Mouse (Mus musculus): Measurements from ENCODE around the gene Mmd. TPM values are rescaled to one million over a fixed set of nuclear protein-coding genes. Genes with fewer than 3 reads are reported as not detected.

The Mmd gene
- polyA plus RNA-seq (2015; fragmentation: Nextera tagmentation; extraction: Ambion mirVana) = 36.5 and 38.5 TPM in 2 replicates

DNA sequence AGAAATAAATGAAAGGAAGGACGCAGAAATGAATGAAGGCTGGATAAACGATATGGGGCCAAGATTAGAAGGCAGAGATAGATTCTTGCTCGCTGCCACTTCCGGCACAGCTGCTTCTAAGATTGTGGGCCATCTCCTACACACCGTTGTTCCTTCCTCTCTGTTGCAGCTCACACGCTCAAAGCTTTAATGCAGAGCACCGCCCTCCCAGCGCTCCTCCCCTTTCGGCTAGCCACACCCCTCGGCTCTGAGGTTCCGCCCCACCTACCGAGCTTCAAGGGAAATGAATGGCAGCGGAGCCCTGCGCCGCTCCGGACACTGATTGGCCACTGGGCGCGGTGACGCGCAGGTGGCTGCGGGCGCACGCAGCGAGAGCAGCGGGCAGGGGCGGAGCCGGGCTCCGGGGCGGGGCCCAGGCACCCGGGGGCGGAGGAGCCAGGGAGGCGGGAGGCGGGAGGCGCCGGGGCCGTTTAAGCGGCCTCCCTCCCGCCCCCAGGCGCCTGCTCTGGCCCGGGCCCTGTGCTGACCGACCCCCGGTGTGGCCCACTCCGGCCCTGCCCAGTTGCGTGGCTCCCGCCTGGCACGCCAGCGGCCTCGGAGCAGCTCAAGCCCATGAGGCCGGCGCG, at the start of gene Mmd:
TSS of gene Mmd (plus strand) at position 432 of the 626 bp plus-strand sequence.
- Histone ChIP-seq H3K4me1 (replicated peaks; ENCODE audit: control insufficient read depth, insufficient read depth, low read length) (0 out of 2 replicates have a peak, but pooled peaks cover 15% of the 10 kb centered on the region), H3K9ac (ENCODE audit: low read depth, low read length) (peak within 1 kb of the TSS; percentile 80), H3K9me3 (ENCODE audit: control insufficient read depth) (no peaks in the 10 kb centered on the region), H3K36me3 (ENCODE audit: control insufficient read depth, insufficient read depth) (no peaks in the 10 kb centered on the region), H3K4me3 (ENCODE audit: low read depth, low read length) (peak within 1 kb of the TSS; percentile 95), H3K4me2 (replicated peaks; ENCODE audit: low read depth) (peak within 1 kb of the TSS; percentile 92), H3K27me3 (replicated peaks; ENCODE audit: control insufficient read depth, insufficient read depth, low read length) (no peaks in the 10 kb centered on the region), H3K27ac (ENCODE audit: low read depth, low read length) (peak within 1 kb of the TSS; percentile 83)
- WGBS = 1% methylated on average over 48 of the region's 51 CpGs
- peak; percentile 100 for ATAC-seq
- TF ChIP-seq CTCF (IDR thresholded peaks at IDR 0.05; ENCODE audit: low read depth) = peak; percentile 34

DNA sequence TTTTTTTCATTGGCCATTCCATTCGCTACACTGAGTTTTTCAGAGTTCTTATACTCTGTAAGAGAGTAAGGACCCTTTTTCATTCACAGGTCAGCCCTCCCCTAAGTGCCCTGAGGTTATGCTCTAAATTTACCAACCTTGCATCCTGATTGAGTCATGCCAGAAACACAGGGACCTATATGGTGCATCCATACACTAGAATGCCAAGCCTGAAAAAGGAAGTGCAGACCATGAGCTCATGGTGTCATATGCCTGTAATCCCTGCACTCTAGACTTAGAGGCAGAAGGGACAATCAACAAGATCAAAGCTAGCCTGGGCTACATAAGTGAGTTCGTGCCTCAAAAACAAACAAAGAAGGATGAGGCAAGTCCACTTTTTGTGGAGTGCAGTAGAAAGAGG, 48.4 kb upstream of the Mmd start:
- no peak overlapping the region for H3K9ac ChIP-seq (ENCODE audit: low read depth, low read length)
- H3K27ac ChIP-seq (ENCODE audit: low read depth, low read length) = no peak overlapping the region
- no peak for ATAC-seq
- no peaks in the 10 kb centered on the region for H3K4me1 ChIP-seq (replicated peaks; ENCODE audit: control insufficient read depth, insufficient read depth, low read length)
- no peak overlapping the region for H3K4me3 ChIP-seq (ENCODE audit: low read depth, low read length)
- no peak for TF ChIP-seq CTCF (IDR thresholded peaks at IDR 0.05; ENCODE audit: low read depth)
- H3K9me3 ChIP-seq (ENCODE audit: control insufficient read depth) = no peaks in the 10 kb centered on the region
- WGBS = 93% methylated on average over 2 of the region's 2 CpGs
- no peaks in the 10 kb centered on the region for H3K27me3 ChIP-seq (replicated peaks; ENCODE audit: control insufficient read depth, insufficient read depth, low read length)
- no peaks in the 10 kb centered on the region for H3K36me3 ChIP-seq (ENCODE audit: control insufficient read depth, insufficient read depth)
- no peak overlapping the region for H3K4me2 ChIP-seq (replicated peaks; ENCODE audit: low read depth)

- Histone ChIP-seq H3K27me3 (replicated peaks; ENCODE audit: control insufficient read depth, insufficient read depth, low read length) (no peaks in the 10 kb centered on the region), H3K9me3 (ENCODE audit: control insufficient read depth) (no peaks in the 10 kb centered on the region), H3K4me1 (replicated peaks; ENCODE audit: control insufficient read depth, insufficient read depth, low read length) (no peaks in the 10 kb centered on the region), H3K4me3 (ENCODE audit: low read depth, low read length) (no peak overlapping the region), H3K36me3 (ENCODE audit: control insufficient read depth, insufficient read depth) (no peaks in the 10 kb centered on the region), H3K27ac (ENCODE audit: low read depth, low read length) (no peak overlapping the region), H3K9ac (ENCODE audit: low read depth, low read length) (no peak overlapping the region), H3K4me2 (replicated peaks; ENCODE audit: low read depth) (no peak overlapping the region)
- TF ChIP-seq CTCF (IDR thresholded peaks at IDR 0.05; ENCODE audit: low read depth) = no peak
- WGBS = 70% methylated on average over 7 of the region's 7 CpGs
- no peak for ATAC-seq
Measured at GRCm38 (mm10) chr11:90214246-90214645, 35.0 kb upstream of the Mmd start.

GRCm38 (mm10) chr11:90220022-90220645, 29.1 kb upstream of the Mmd start:
- no peak for TF ChIP-seq CTCF (IDR thresholded peaks at IDR 0.05; ENCODE audit: low read depth)
- Histone ChIP-seq H3K36me3 (ENCODE audit: control insufficient read depth, insufficient read depth) (no peaks in the 10 kb centered on the region), H3K9ac (ENCODE audit: low read depth, low read length) (no peak overlapping the region), H3K27me3 (replicated peaks; ENCODE audit: control insufficient read depth, insufficient read depth, low read length) (no peaks in the 10 kb centered on the region), H3K4me2 (replicated peaks; ENCODE audit: low read depth) (no peak overlapping the region), H3K27ac (ENCODE audit: low read depth, low read length) (no peak overlapping the region), H3K4me1 (replicated peaks; ENCODE audit: control insufficient read depth, insufficient read depth, low read length) (0 out of 2 replicates have a peak, but pooled peaks cover 5% of the 10 kb centered on the region), H3K9me3 (ENCODE audit: control insufficient read depth) (no peaks in the 10 kb centered on the region), H3K4me3 (ENCODE audit: low read depth, low read length) (no peak overlapping the region)
- 59% methylated on average over 6 of the region's 6 CpGs for WGBS
- ATAC-seq = no peak

DNA sequence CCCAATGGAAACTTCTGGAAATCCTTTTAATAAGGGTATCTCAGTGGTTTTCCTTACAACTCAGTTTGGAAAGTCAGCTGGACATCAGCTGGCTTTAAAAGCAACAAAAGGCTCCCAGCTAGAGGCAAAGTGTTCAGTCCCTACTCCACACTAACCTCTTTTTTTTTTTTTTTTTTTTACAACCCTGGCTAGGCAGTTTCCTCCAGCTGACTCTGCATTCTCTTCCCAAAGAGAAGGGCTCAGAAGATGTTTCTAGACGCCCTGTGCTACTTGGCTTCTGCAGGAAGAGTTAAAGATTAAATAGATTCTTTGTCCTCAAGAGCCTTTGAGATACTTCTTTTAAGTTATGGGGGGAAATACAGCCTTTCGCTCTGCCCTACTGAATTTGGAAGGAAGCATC, 28.5 kb upstream of the Mmd start:
- no peak overlapping the region for H3K27ac ChIP-seq (ENCODE audit: low read depth, low read length)
- 24% methylated on average over 2 of the region's 2 CpGs for WGBS
- H3K4me2 ChIP-seq (replicated peaks; ENCODE audit: low read depth) = no peak overlapping the region
- 0 out of 2 replicates have a peak, but pooled peaks cover 5% of the 10 kb centered on the region for H3K4me1 ChIP-seq (replicated peaks; ENCODE audit: control insufficient read depth, insufficient read depth, low read length)
- no peak overlapping the region for H3K9ac ChIP-seq (ENCODE audit: low read depth, low read length)
- H3K36me3 ChIP-seq (ENCODE audit: control insufficient read depth, insufficient read depth) = no peaks in the 10 kb centered on the region
- H3K9me3 ChIP-seq (ENCODE audit: control insufficient read depth) = no peaks in the 10 kb centered on the region
- no peak for ATAC-seq
- H3K27me3 ChIP-seq (replicated peaks; ENCODE audit: control insufficient read depth, insufficient read depth, low read length) = no peaks in the 10 kb centered on the region
- H3K4me3 ChIP-seq (ENCODE audit: low read depth, low read length) = no peak overlapping the region
- TF ChIP-seq CTCF (IDR thresholded peaks at IDR 0.05; ENCODE audit: low read depth) = no peak

GRCm38 (mm10) chr11:90224914-90225470, 24.3 kb upstream of the Mmd start:
- Histone ChIP-seq H3K4me3 (ENCODE audit: low read depth, low read length) (no peak overlapping the region), H3K9me3 (ENCODE audit: control insufficient read depth) (no peaks in the 10 kb centered on the region), H3K4me1 (replicated peaks; ENCODE audit: control insufficient read depth, insufficient read depth, low read length) (peaks cover 5% of the 10 kb centered on the region; the same call in 1 of the 2 replicates), H3K36me3 (ENCODE audit: control insufficient read depth, insufficient read depth) (no peaks in the 10 kb centered on the region), H3K27me3 (replicated peaks; ENCODE audit: control insufficient read depth, insufficient read depth, low read length) (no peaks in the 10 kb centered on the region), H3K27ac (ENCODE audit: low read depth, low read length) (no peak overlapping the region), H3K9ac (ENCODE audit: low read depth, low read length) (no peak overlapping the region), H3K4me2 (replicated peaks; ENCODE audit: low read depth) (no peak overlapping the region)
- peak; percentile 67 for ATAC-seq
- no peak for TF ChIP-seq CTCF (IDR thresholded peaks at IDR 0.05; ENCODE audit: low read depth)
- WGBS = 28% methylated on average over 11 of the region's 11 CpGs
